Mouse (Mus musculus): ENCODE measurements around the gene Fam234b.

GRCm38 (mm10) chr6:135197446-135197845, 331 bp upstream of the Fam234b start:
- TF ChIP-seq CTCF (IDR thresholded peaks at IDR 0.05; ENCODE audit: borderline replicate concordance, control insufficient read depth, extremely low read depth, insufficient read depth, low read length, poor library complexity) (no peak), POLR2A (IDR thresholded peaks at IDR 0.05; ENCODE audit: control insufficient read depth, extremely low read depth, insufficient read depth, low read length, poor library complexity) (no peak)

Data from thymus, adult 2 months (tissue).